Comparison of ENCODE assay signal across 21 mouse cellular contexts in the genomic region with DNA sequence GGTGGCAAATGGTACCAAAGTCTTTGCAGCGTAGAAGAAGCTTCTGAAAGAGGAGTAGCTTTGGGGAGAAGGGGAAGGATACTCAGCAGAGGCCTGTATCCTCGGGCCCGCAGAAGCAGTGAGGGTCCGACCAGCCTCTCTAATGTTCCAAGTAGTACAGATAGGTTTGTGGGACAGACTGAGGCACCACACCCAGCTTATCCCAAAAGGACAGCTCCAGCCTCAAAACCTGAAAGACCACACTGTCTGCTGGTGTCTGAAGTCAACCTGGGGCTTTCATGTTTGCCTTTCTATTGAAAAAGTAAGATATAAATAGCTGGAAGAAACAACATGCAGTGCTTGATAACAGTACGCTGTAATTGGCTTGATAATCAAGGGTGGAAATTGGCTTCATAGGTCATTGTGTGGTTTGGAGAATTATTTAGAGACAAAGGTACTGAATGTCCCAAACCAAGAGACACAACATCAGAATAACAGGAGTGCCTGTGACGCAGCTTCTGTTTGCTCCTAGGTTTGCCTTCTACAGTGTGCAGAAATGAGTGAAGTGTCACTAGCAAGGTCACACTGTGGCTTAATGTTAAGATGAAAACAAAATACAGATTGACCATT. TPM values are rescaled to one million over a fixed set of nuclear protein-coding genes. Genes with fewer than 3 reads are reported as not detected.
DNase-seq lines count a peak whose midpoint lies in the region; ATAC-seq and TF ChIP-seq lines count a peak whose summit lies in the region.
"Had no signal": no experiment of that assay in that cellular context is flagged by ENCODE, and none has a peak within 500 bp of the region (broad histone marks: within the 10 kb centered on the region; RNA-seq: fewer than 3 reads in every experiment).

No protein-coding gene starts in this region.

- H3K4me1 ChIP-seq in heart, adult 2 months (ENCODE audit: control insufficient read depth, insufficient read depth, low read length): peaks cover 4% of the 10 kb centered on the region; the same call in 1 of the 2 replicates
- H3K4me1 ChIP-seq in liver, embryonic 13.5 days (replicated peaks): peaks cover 40% of the 10 kb centered on the region
- H3K4me1 ChIP-seq in small intestine, adult 2 months (ENCODE audit: control insufficient read depth, insufficient read depth, insufficient read length, low read length): peaks cover 23% of the 10 kb centered on the region; the same call in 1 of the 2 replicates
- H3K4me1 ChIP-seq: forebrain, embryonic 15.5 days; lung, embryonic 15.5 days had no signal

- H3K4me2 ChIP-seq in liver, embryonic 13.5 days: no peak overlapping the region
- H3K4me2 ChIP-seq: forebrain, embryonic 15.5 days; hindbrain, embryonic 13.5 days; kidney, embryonic 15.5 days; liver, embryonic 15.5 days; lung, embryonic 15.5 days; midbrain, embryonic 12.5 days had no signal

- peak; percentile 39; the same call in 1 of the 2 replicates for ATAC-seq in common myeloid progenitor, adult 5-6 weeks (replicated peaks; ENCODE audit: low read depth, poor library complexity, severe bottlenecking)
- ATAC-seq in liver, embryonic 13.5 days (ENCODE audit: low read depth): peak; percentile 69
- ATAC-seq: forebrain, embryonic 15.5 days; inflammation-experienced regulatory T-cells, adult 6 months; Patski had no signal

- H3K9ac ChIP-seq in heart, adult 2 months (ENCODE audit: low read depth, low read length): no peak overlapping the region
- H3K9ac ChIP-seq in liver, embryonic 13.5 days: no peak overlapping the region
- H3K9ac ChIP-seq: forebrain, embryonic 15.5 days; hindbrain, embryonic 13.5 days; kidney, embryonic 15.5 days; liver, embryonic 15.5 days; lung, embryonic 15.5 days; midbrain, embryonic 12.5 days had no signal

- 70% methylated on average over 6 of the region's 6 CpGs for whole genome bisulfite sequencing in heart, adult 2 months
- WGBS in liver, embryonic 13.5 days (ENCODE audit: insufficient replicate concordance): 28% methylated on average over 6 of the region's 6 CpGs
- WGBS in small intestine, adult 2 months: 61% methylated on average over 6 of the region's 6 CpGs

- H3K36me3 ChIP-seq in heart, adult 2 months (ENCODE audit: control insufficient read depth, insufficient read depth, low read length): no peaks in the 10 kb centered on the region
- no peaks in the 10 kb centered on the region for H3K36me3 ChIP-seq in liver, embryonic 13.5 days
- H3K36me3 ChIP-seq in small intestine, adult 2 months (ENCODE audit: control insufficient read depth, insufficient read depth, low read length): no peaks in the 10 kb centered on the region
- H3K36me3 ChIP-seq: forebrain, embryonic 15.5 days; hindbrain, embryonic 13.5 days; kidney, embryonic 15.5 days; liver, embryonic 15.5 days; lung, embryonic 15.5 days; midbrain, embryonic 12.5 days had no signal

- TF ChIP-seq POLR2A in heart, adult 2 months (IDR thresholded peaks at IDR 0.05; ENCODE audit: insufficient read depth, low read depth, low read length): no peak
- no peak for TF ChIP-seq POLR2A in small intestine, adult 2 months (IDR thresholded peaks at IDR 0.05; ENCODE audit: low read depth, low read length)

- H3K4me3 ChIP-seq in heart, adult 2 months: no peak overlapping the region
- H3K4me3 ChIP-seq in liver, embryonic 13.5 days (replicated peaks): no peak overlapping the region
- H3K4me3 ChIP-seq in small intestine, adult 2 months (ENCODE audit: low read depth, low read length): no peak overlapping the region
- H3K4me3 ChIP-seq: forebrain, embryonic 15.5 days; hindbrain, embryonic 13.5 days; kidney, embryonic 15.5 days; liver, embryonic 15.5 days; lung, embryonic 15.5 days; midbrain, embryonic 12.5 days had no signal

- H3K9me3 ChIP-seq in liver, embryonic 13.5 days (replicated peaks): no peaks in the 10 kb centered on the region
- H3K9me3 ChIP-seq: forebrain, embryonic 15.5 days; hindbrain, embryonic 13.5 days; kidney, embryonic 15.5 days; liver, embryonic 15.5 days; lung, embryonic 15.5 days; midbrain, embryonic 12.5 days had no signal

- no peak for TF ChIP-seq CTCF in heart, adult 2 months (IDR thresholded peaks at IDR 0.05)
- TF ChIP-seq CTCF in small intestine, adult 2 months (IDR thresholded peaks at IDR 0.05; ENCODE audit: extremely low read depth, insufficient read length, insufficient replicate concordance, low read depth, low read length): no peak

- no peak for DNase-seq in heart, adult 2 months
- no peak for DNase-seq in heart, adult 9 months (ENCODE audit: low spot score in 2 of 2)
- no peak for DNase-seq in liver, embryonic 13.5 days
- DNase-seq in kidney, adult 18-20 months: no peak
- DNase-seq in cerebellum, adult 9-10 months: no peak
- DNase-seq: adrenal gland, postnatal 14 days; cerebellum, adult 2 months; cerebellum, postnatal 25 days; heart, postnatal 4 days; kidney, adult 11 months; kidney, postnatal 25 days had no signal

- no peaks in the 10 kb centered on the region for H3K79me2 ChIP-seq in heart, adult 2 months (replicated peaks; ENCODE audit: control insufficient read depth, insufficient read depth, low read length)

- TF ChIP-seq EP300 in heart, adult 2 months (IDR thresholded peaks at IDR 0.05; ENCODE audit: insufficient read depth, low read depth, low read length): no peak

- intact Hi-C loops in heart, adult 2 months (cut with DNase I): no loop called here

- peak overlapping the region; percentile 53 for H3K27ac ChIP-seq in heart, adult 2 months
- no peak overlapping the region for H3K27ac ChIP-seq in liver, embryonic 13.5 days
- H3K27ac ChIP-seq in small intestine, adult 2 months (ENCODE audit: insufficient read depth, low read depth, low read length): peak overlapping the region; percentile 51; the same call in 1 of the 2 replicates
- H3K27ac ChIP-seq: forebrain, embryonic 15.5 days; hindbrain, embryonic 13.5 days; kidney, embryonic 15.5 days; liver, embryonic 15.5 days; lung, embryonic 15.5 days; midbrain, embryonic 12.5 days had no signal

- H3K27me3 ChIP-seq in heart, adult 2 months (ENCODE audit: control insufficient read depth, insufficient read depth, low read length): no peaks in the 10 kb centered on the region
- H3K27me3 ChIP-seq in liver, embryonic 13.5 days: no peaks in the 10 kb centered on the region
- H3K27me3 ChIP-seq in small intestine, adult 2 months (ENCODE audit: control insufficient read depth, insufficient read depth, low read length): no peaks in the 10 kb centered on the region
- H3K27me3 ChIP-seq: forebrain, embryonic 15.5 days; hindbrain, embryonic 13.5 days; kidney, embryonic 15.5 days; liver, embryonic 15.5 days; lung, embryonic 15.5 days; midbrain, embryonic 12.5 days; Patski had no signal

RNA-seq across cellular contexts. Expression of a gene that starts 42.0 kb away (rescaled TPM):
- 10 to 100 TPM; 17.9 to 19.3 TPM for total RNA-seq in heart, adult 2 months (2021)
- polyA plus RNA-seq in heart, adult 2 months (2012; rRNA removed): 5.8 and 6.6 TPM in 2 replicates
- 47.9 and 49.1 TPM in 2 replicates for total RNA-seq in common myeloid progenitor, adult 5-6 weeks (2017)
- polyA plus RNA-seq in liver, embryonic 13.5 days (2015; fragmentation: Nextera tagmentation; extraction: Ambion mirVana): 4.3 TPM in 2 replicates
- 25.4 and 40.8 TPM in 2 replicates for polyA plus RNA-seq in small intestine, adult 2 months (2012; rRNA removed)
